Mouse (Mus musculus) neural tube, embryonic 10.5 days (tissue): ENCODE measurements around the gene Catspere2.
"Not testable (repeated sequence)": the region's sequence is repeated elsewhere in the genome, so short reads cannot be mapped to it uniquely, and the experiment has no call there.

ENCODE experiments used
- DNase-seq: peaks from one replicate; pipeline ENCODE4 v3.0.0-alpha.2; 2017; ENCODE audit warnings: low spot score; ENCODE audit errors: extremely low spot score

Catspere2 gene

GRCm38 (mm10) chr1:177983024-177983450, at the start of gene Catspere2:
TSS of gene Catspere2 (plus strand) at chr1:177983423.
- DNase-seq = peak; percentile 84

DNA sequence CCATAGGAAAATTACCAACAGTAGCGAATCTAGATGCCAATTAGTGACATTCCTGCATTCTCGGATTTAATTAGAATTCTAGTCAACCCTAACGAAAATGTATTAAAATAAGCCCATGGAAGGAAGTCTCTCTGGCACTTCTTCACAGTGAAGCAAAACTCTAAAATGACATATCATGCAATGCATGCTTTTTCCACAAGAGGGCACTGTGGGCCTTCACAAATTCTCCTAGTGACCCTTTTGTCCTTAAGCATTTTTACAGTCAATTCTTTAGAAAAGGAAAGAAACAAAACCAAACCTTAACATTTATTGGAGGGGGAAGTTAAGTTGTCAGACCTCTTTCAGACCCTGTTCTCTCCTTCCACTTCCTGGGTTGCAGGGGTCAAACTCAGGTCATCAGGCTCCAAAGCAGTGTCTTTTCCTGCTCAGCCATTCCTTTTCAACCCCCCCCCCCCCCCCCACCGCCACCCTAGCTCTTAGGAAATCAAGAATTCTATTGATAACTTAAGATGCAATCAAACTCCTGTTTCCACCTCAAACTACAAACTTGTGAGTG, 42.7 kb upstream of the Catspere2 start:
- not testable (repeated sequence) for DNase-seq

GRCm38 (mm10) chr1:177981276-177981675, 1.9 kb upstream of the Catspere2 start:
- DNase-seq = no peak

- not testable (repeated sequence) for DNase-seq
Observed at GRCm38 (mm10) chr1:177983582-177983981, 359 bp downstream of the Catspere2 start.

- no peak for DNase-seq
Observed at GRCm38 (mm10) chr1:177984206-177984605, 983 bp downstream of the Catspere2 start.

DNA sequence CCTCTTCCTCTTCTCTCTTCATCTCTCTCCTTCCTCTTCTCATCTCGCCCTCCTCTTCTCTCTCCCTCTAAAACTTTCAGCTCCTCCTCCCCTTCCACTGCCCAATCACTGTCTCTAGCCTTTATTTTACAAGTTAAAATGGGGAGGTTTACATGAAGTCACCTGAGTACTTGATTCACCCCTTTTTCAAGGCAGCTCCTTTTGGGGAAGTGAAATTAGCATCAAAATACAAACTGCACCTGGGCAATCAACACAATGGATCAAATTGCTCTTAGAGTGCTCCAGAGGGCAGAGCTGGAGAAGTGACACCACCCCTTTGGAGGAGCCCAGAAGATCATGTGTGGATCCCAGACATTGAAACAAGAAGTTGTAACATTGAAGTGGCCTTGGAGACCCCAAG, 4.3 kb downstream of the Catspere2 start:
- DNase-seq = not testable (repeated sequence)

DNA sequence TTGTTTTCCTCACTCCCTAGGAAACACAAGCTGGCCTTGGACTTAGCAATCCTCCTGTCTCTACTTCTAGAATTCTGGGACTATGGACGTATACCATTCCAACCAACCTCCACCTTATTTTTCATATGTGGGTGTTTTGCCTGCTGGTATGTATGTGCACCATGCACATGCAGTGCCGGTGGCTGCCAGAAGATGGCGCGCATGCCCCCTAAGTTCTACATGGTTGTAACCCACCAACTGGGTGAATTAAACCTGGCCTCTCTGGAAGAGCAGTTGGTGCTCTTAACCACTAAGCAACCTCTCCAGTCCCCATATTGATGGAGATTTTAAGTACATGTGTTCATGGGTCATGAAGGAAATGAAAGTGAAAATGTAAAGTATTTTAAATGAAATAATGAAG, 89.6 kb downstream of the Catspere2 start:
- DNase-seq = peak; percentile 13

DNA sequence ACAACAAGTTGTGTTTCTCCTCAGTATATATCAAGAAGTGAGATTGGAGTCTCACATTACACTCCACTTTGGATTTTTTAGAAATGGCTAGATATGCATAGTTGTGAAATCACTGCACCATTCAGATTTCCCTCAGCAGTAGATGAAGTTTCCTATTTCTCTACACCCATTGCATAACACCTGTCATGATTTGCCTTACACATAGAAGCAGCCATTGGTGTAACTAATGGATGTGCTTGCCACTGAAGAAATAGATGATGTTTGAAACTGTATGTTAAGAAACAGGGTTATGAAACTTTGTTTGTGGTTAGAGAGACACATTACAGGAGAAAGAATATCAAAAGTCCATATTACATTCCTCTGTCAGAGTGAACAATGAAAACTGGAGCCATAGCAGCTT, 114.6 kb downstream of the Catspere2 start:
- not testable (repeated sequence) for DNase-seq

- DNase-seq = not testable (repeated sequence)
Observed at GRCm38 (mm10) chr1:178108514-178108913, 125.3 kb downstream of the Catspere2 start.

GRCm38 (mm10) chr1:178122236-178122635, 139.0 kb downstream of the Catspere2 start:
- not testable (repeated sequence) for DNase-seq

- no peak for DNase-seq
Observed at GRCm38 (mm10) chr1:178134288-178134687, 151.1 kb downstream of the Catspere2 start.

DNA sequence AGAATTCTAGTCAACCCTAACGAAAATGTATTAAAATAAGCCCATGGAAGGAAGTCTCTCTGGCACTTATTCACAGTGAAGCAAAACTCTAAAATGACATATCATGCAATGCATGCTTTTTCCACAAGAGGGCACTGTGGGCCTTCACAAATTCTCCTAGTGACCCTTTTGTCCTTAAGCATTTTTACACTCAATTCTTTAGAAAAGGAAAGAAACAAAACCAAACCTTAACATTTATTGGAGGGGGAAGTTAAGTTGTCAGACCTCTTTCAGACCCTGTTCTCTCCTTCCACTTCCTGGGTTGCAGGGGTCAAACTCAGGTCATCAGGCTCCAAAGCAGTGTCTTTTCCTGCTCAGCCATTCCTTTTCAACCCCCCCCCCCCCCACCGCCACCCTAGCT, 163.3 kb downstream of the Catspere2 start:
- not testable (repeated sequence) for DNase-seq

DNA sequence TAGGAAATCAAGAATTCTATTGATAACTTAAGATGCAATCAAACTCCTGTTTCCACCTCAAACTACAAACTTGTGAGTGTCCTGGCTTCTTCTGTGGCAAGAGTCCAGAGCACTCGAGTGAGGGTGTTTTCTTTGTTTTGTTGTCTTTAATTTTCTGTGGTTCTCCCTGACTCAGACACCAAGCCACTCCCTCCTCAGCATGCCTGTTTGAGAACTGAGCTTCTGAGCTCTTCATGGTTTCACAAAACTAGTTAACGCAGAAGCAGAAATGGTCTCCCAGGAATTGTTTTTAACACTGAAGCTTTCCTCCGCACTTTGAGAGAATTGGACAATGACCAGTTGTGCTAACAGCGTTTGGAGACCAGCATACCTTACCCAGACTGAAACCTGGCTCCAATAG, 163.7 kb downstream of the Catspere2 start:
- DNase-seq = peak; percentile 21

GRCm38 (mm10) chr1:178182251-178182650, 199.0 kb downstream of the Catspere2 start:
- no peak for DNase-seq

DNA sequence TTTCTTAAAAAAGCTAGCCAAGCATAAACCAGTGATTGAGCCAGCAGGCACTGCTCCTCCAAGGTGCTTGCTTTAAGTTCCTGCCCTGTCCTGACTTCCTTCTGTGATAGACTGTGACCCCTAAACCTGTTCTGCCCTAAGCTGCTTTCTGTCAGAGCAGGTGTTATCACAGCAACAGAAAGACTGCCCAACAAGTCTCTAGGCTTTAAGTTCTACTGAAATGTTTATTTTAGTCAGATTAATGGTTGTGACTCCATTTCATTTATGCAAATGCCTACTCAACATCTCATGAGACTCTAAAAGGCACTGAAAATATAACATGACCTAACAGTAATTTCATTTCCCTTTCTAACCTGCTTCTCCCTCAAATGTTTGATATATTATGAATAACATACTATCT, 202.4 kb downstream of the Catspere2 start:
- DNase-seq = no peak

DNA sequence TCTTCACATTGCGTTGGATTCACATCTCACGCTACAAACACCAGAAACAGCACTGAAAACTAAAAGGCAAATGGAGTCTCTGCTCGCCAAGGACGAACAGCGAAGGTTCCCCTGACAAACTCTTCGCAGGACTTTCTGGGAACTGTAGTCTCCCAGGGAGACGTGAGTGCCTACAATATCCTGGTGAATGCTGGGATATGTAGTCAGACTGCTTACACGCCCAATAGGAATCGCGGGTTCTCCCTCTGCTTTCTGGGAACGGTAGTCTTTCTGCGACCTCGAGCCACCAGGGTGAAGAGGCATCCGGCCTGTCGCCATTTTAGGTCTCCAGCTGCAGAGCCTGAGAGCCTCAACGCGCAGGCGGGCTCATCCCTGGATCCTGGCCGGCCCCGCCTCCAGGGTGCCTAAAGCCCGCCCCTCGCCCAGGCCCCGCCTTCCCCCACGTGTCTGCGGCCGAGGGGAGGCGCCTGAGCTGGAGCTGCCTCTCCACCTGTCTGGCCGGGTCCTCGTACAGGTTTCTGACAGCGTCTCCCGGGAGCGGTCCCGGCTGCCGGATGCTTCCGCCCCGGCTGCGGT, 204.1 kb downstream of the Catspere2 start, which contains the start of gene Desi2:
Desi2 (plus strand) TSS at position 202 of the 576 bp plus-strand sequence.
- peak; percentile 85 for DNase-seq

GRCm38 (mm10) chr1:178187810-178188209, 204.6 kb downstream of the Catspere2 start:
- peak; percentile 80 for DNase-seq

GRCm38 (mm10) chr1:178188386-178188785, 205.2 kb downstream of the Catspere2 start:
- no peak for DNase-seq

GRCm38 (mm10) chr1:178205701-178206325, 222.6 kb downstream of the Catspere2 start:
- no peak for DNase-seq

GRCm38 (mm10) chr1:178207856-178208255, 224.6 kb downstream of the Catspere2 start:
- not testable (repeated sequence) for DNase-seq

GRCm38 (mm10) chr1:178209966-178210365, 226.7 kb downstream of the Catspere2 start:
- no peak for DNase-seq

DNA sequence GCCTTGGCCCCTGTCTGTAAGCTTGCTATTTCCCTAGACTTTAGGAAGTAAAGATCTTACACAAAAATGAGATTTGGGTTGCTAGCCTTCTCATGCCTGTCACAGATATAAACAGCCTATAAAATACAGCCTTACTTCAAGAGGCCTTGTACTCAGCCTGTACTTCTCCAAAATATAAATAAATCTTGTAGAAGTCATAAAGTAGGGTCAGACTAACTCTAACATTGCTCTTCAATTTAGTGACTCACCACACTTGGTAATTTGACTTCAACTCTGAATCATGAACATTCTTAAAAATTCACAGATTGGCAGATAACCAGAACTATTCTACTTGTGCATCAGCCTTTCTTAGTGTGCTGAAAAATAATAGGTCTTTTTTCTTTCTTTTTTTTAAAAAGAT, 233.9 kb downstream of the Catspere2 start:
- DNase-seq = no peak

DNA sequence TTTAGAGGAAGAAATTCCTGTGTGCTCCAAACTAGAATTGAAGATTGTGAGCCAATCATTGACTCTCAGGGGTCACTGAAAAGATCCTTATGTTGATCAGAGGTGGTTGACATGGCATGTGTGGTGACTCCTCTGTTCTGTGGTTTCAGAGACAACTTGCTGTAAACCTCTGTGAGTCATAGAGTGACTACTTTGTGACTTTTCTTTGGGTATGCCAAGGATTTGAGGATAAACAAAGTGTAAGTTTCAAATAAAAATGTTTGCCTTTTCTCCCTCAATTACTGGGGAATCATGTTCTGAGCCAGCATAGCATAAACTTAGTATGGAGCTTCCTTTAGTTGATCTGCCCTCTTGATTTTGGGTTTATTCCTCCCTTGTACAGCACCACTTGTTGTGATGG, 235.1 kb downstream of the Catspere2 start:
- no peak for DNase-seq
